Mouse (Mus musculus): ENCODE measurements around the gene Gtf3c1. TPM values are rescaled to one million over a fixed set of nuclear protein-coding genes. Genes with fewer than 3 reads are reported as not detected.

Gene Gtf3c1
- polyA plus RNA-seq, 1 experiment from 2014 or later, result 15.6 TPM

GRCm38 (mm10) chr7:125731679-125732078, 24.1 kb upstream of the Gtf3c1 start:
- no peak for DNase-seq (ENCODE audit: low spot score)
- Histone ChIP-seq H3K4me2 (ENCODE audit: low read length) (no peak overlapping the region), H3K27ac (no peak overlapping the region), H3K27me3 (ENCODE audit: insufficient read depth, low read length) (no peaks in the 10 kb centered on the region), H3K9me3 (replicated peaks; ENCODE audit: low read length) (no peaks in the 10 kb centered on the region), H3K4me3 (replicated peaks; ENCODE audit: low read depth, low read length) (no peak overlapping the region), H3K36me3 (ENCODE audit: insufficient read depth, low read length) (no peaks in the 10 kb centered on the region), H3K4me1 (replicated peaks; ENCODE audit: insufficient read depth, low read length) (0 out of 2 replicates have a peak, but pooled peaks cover 4% of the 10 kb centered on the region), H3K9ac (ENCODE audit: low read depth, low read length) (no peak overlapping the region)
- no peak for TF ChIP-seq CTCF (IDR thresholded peaks at IDR 0.05; ENCODE audit: low read depth)
- ATAC-seq (replicated peaks; ENCODE audit: low FRiP score, low read depth), result no peak

- no peak for TF ChIP-seq CTCF (IDR thresholded peaks at IDR 0.05; ENCODE audit: low read depth)
- no peak overlapping the region for H3K4me2 ChIP-seq (ENCODE audit: low read length)
- no peaks in the 10 kb centered on the region for H3K9me3 ChIP-seq (replicated peaks; ENCODE audit: low read length)
- H3K4me3 ChIP-seq (replicated peaks; ENCODE audit: low read depth, low read length), result no peak overlapping the region
- no peak for DNase-seq (ENCODE audit: low spot score)
- WGBS, result 53% methylated on average over 5 of the region's 5 CpGs
- H3K9ac ChIP-seq (ENCODE audit: low read depth, low read length), result no peak overlapping the region
- H3K27ac ChIP-seq, result no peak overlapping the region
- ATAC-seq (replicated peaks; ENCODE audit: low FRiP score, low read depth), result no peak
- no peaks in the 10 kb centered on the region for H3K27me3 ChIP-seq (ENCODE audit: insufficient read depth, low read length)
- no peaks in the 10 kb centered on the region for H3K36me3 ChIP-seq (ENCODE audit: insufficient read depth, low read length)
- no peaks in the 10 kb centered on the region for H3K4me1 ChIP-seq (replicated peaks; ENCODE audit: insufficient read depth, low read length)
Observed at GRCm38 (mm10) chr7:125723189-125723972, 15.8 kb upstream of the Gtf3c1 start.

DNA sequence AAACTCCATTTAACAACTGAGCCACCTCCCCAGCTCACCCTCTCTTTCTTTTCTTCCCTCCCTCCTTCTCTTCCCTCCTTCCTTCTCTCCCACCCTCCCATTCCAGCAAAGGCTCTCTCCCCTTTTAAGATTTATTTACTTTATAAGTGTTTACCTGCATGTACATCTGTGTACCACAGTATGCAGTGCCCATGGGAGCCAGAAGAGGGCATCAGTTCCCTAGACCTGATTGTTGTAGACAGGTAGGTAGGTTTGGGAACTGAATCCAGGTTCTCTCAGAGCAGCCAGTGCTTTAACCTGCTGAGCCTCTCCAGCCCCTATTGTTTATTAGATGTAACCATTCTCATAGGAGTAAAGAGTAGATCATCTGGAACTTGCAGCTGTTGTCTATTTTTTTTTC, 14.5 kb upstream of the Gtf3c1 start:
- no peak for DNase-seq (ENCODE audit: low spot score)
- ATAC-seq (replicated peaks; ENCODE audit: low FRiP score, low read depth), result no peak
- no peak overlapping the region for H3K4me3 ChIP-seq (replicated peaks; ENCODE audit: low read depth, low read length)

DNA sequence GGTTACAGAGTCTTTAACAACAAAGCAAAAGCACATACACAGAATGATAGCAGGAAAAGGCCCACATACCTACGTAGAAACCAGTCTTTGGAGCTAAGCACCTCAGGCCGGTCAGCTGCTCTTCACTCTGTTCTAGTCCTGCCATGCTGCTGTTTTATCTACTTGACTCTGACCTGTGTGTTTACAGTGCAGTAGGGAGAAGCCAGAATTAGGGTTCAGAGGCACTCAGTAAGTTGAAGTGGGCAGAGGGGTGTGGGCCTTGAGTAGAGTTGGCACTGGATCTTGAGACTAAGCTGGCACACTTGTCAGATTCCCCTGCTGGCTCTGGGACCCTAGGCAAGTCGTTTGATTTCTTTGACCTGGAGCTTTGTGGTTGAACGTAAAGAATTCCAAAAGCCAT, 13.5 kb upstream of the Gtf3c1 start:
- ATAC-seq (replicated peaks; ENCODE audit: low FRiP score, low read depth) (no peak), DNase-seq (ENCODE audit: low spot score) (no peak)
- TF ChIP-seq CTCF (IDR thresholded peaks at IDR 0.05; ENCODE audit: low read depth), result no peak
- Histone ChIP-seq H3K27ac (no peak overlapping the region), H3K4me3 (replicated peaks; ENCODE audit: low read depth, low read length) (no peak overlapping the region), H3K4me1 (replicated peaks; ENCODE audit: insufficient read depth, low read length) (0 out of 2 replicates have a peak, but pooled peaks cover 5% of the 10 kb centered on the region), H3K9me3 (replicated peaks; ENCODE audit: low read length) (no peaks in the 10 kb centered on the region), H3K36me3 (ENCODE audit: insufficient read depth, low read length) (no peaks in the 10 kb centered on the region), H3K27me3 (ENCODE audit: insufficient read depth, low read length) (no peaks in the 10 kb centered on the region), H3K9ac (ENCODE audit: low read depth, low read length) (no peak overlapping the region), H3K4me2 (ENCODE audit: low read length) (no peak overlapping the region)
- 83% methylated on average over 4 of the region's 4 CpGs for WGBS

More for the DNA sequence above, 14.5 kb upstream of the Gtf3c1 start:
- H3K27me3 ChIP-seq (ENCODE audit: insufficient read depth, low read length), result no peaks in the 10 kb centered on the region
- H3K4me1 ChIP-seq (replicated peaks; ENCODE audit: insufficient read depth, low read length), result no peaks in the 10 kb centered on the region
- H3K36me3 ChIP-seq (ENCODE audit: insufficient read depth, low read length), result no peaks in the 10 kb centered on the region
- H3K9ac ChIP-seq (ENCODE audit: low read depth, low read length), result no peak overlapping the region
- H3K4me2 ChIP-seq (ENCODE audit: low read length), result no peak overlapping the region
- TF ChIP-seq CTCF (IDR thresholded peaks at IDR 0.05; ENCODE audit: low read depth), result peak; percentile 46
- H3K9me3 ChIP-seq (replicated peaks; ENCODE audit: low read length), result no peaks in the 10 kb centered on the region
- H3K27ac ChIP-seq, result no peak overlapping the region

GRCm38 (mm10) chr7:125720370-125720769, 12.8 kb upstream of the Gtf3c1 start:
- no peaks in the 10 kb centered on the region for H3K9me3 ChIP-seq (replicated peaks; ENCODE audit: low read length)
- no peak overlapping the region for H3K4me2 ChIP-seq (ENCODE audit: low read length)
- no peak overlapping the region for H3K9ac ChIP-seq (ENCODE audit: low read depth, low read length)
- H3K4me1 ChIP-seq (replicated peaks; ENCODE audit: insufficient read depth, low read length), result 0 out of 2 replicates have a peak, but pooled peaks cover 5% of the 10 kb centered on the region
- no peaks in the 10 kb centered on the region for H3K27me3 ChIP-seq (ENCODE audit: insufficient read depth, low read length)
- WGBS, result 54% methylated on average over 5 of the region's 5 CpGs
- H3K4me3 ChIP-seq (replicated peaks; ENCODE audit: low read depth, low read length), result no peak overlapping the region
- ATAC-seq (replicated peaks; ENCODE audit: low FRiP score, low read depth) (no peak), DNase-seq (ENCODE audit: low spot score) (no peak)
- H3K36me3 ChIP-seq (ENCODE audit: insufficient read depth, low read length), result no peaks in the 10 kb centered on the region
- no peak for TF ChIP-seq CTCF (IDR thresholded peaks at IDR 0.05; ENCODE audit: low read depth)
- no peak overlapping the region for H3K27ac ChIP-seq

GRCm38 (mm10) chr7:125717612-125718011, 10.0 kb upstream of the Gtf3c1 start:
- Histone ChIP-seq H3K9me3 (replicated peaks; ENCODE audit: low read length) (no peaks in the 10 kb centered on the region), H3K9ac (ENCODE audit: low read depth, low read length) (no peak overlapping the region), H3K4me3 (replicated peaks; ENCODE audit: low read depth, low read length) (no peak overlapping the region), H3K4me2 (ENCODE audit: low read length) (no peak overlapping the region), H3K36me3 (ENCODE audit: insufficient read depth, low read length) (no peaks in the 10 kb centered on the region), H3K27ac (no peak overlapping the region), H3K27me3 (ENCODE audit: insufficient read depth, low read length) (no peaks in the 10 kb centered on the region), H3K4me1 (replicated peaks; ENCODE audit: insufficient read depth, low read length) (0 out of 2 replicates have a peak, but pooled peaks cover 5% of the 10 kb centered on the region)
- ATAC-seq (replicated peaks; ENCODE audit: low FRiP score, low read depth), result no peak
- no peak for DNase-seq (ENCODE audit: low spot score)
- no peak for TF ChIP-seq CTCF (IDR thresholded peaks at IDR 0.05; ENCODE audit: low read depth)

All from kidney, postnatal 0 days (tissue).